Mouse (Mus musculus): ENCODE measurements around the gene Acadl. TPM values are rescaled to one million over a fixed set of nuclear protein-coding genes. Genes with fewer than 3 reads are reported as not detected.

Gene Acadl
- total RNA-seq, 2 experiments from 2014 or later, result 27.1 to 33.1 TPM

DNA sequence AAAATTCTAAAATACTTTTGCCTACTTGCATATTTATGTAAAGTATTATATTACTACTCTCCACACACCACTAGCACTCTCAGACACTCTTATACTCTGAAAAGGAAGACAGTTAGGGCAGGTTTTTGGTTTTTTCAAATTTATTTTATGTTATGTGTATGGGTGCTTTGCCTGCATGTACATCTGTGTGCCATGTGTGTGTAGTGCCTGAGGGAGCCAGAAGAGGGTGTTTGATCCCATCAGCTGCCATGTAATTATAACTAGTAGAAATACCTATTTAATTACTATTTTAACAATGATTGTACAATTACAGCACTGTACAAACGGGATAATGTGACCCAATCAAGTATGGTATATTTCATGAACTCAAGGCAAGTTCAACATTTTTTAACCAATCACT is 57.7 kb downstream of the Acadl start:
- no peak for DNase-seq (ENCODE audit: low spot score in 2 of 2)
- intact Hi-C loops (cut with DNase I), result no loop called here

DNA sequence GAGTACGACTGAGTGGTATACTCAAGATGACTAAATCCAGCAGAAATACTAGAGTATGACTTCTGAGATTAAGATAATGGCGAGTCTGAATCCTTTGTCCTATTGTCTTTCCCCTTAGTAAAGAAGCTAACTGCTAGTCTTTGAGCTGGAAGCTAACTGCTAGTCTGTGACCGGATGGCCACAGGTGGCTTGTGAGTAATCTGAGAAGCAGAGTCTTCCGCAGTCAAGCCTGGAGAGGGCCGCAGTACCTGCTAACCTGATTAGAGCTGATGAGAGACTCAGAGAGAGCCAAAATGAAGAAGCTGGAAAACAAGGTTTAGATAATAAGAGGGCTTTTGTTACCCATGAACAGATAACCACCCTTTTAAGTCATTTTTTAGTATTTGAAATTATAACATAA is 58.4 kb downstream of the Acadl start:
- no peak for DNase-seq (ENCODE audit: low spot score in 2 of 2)
- intact Hi-C loops (cut with DNase I), result no loop called here

- DNase-seq (ENCODE audit: low spot score in 2 of 2), result no peak
- intact Hi-C loops (cut with DNase I), result no loop called here
Measured at GRCm38 (mm10) chr1:66797962-66798361, 65.1 kb downstream of the Acadl start.

- DNase-seq (ENCODE audit: low spot score in 2 of 2), result no peak
- intact Hi-C loops (cut with DNase I), result no loop called here
Measured at GRCm38 (mm10) chr1:66792838-66793466, 70.1 kb downstream of the Acadl start.

DNA sequence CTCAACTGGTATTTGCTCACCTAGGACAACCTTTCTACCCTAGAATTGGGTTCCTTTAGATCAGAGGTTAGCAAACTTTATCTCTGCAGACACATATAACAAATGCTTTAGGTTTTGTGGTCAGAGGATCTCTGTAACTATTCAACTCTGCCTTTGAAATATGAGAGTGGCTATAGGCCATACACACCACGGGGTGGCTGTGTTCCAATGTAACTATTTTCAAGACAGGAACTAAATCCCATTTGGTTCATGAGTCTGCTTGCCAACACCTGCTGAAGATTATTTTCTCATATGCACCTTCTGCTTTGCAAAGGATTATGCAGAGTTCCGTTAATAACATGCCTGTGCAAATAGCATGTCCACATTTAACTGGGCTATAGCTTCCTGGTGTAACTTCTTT is 80.8 kb downstream of the Acadl start:
- no peak for DNase-seq (ENCODE audit: low spot score in 2 of 2)
- intact Hi-C loops (cut with DNase I), result no loop called here

DNA sequence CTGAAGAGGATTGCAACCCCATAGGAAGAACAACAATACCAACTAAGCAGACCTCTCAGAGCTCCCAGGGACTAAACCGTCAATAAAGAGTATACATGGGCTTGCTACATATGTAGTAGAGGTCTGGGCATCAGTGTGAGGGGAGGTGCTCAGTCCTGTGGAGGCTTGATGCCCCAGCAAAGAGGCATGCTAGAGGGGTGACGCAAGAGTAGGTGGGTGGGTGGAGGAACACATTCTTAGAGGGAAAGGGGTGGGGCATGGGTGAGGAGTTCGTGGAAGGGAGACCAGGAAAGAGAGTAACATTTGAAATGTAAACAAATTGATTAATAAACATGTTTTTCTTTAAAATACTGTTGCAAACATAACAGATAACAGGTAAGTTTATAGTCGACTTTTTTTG is 82.0 kb downstream of the Acadl start:
- intact Hi-C loops (cut with DNase I), result no loop called here
- no peak for DNase-seq (ENCODE audit: low spot score in 2 of 2)

Other genes with a start within 250 kb of the Acadl start
- 10 to 100 TPM; 30.8 to 34.0 TPM for gene Rpe, start 162.4 kb downstream of the Acadl start, total RNA-seq (2021)
- gene Kansl1l, start 45.7 kb downstream of the Acadl start, total RNA-seq (2021), result 10 to 100 TPM in 1 of 2 experiments, 1 to 10 TPM in 1; 9.6 to 10.2 TPM
- 1 to 10 TPM in 1 of 2 experiments, under 1 TPM in 1; 0.62 to 2.1 TPM for gene Myl1, start 82.1 kb upstream of the Acadl start, total RNA-seq (2021)
- gene Lancl1, start 175.6 kb upstream of the Acadl start, total RNA-seq (2021), result 100 to 1,000 TPM; 161 to 170 TPM

Data from left cerebral cortex, postnatal 14 days (tissue).